Mouse (Mus musculus) bone marrow macrophage, adult 2 months (primary cell): ENCODE data around the gene Immp2l.

Experiments
- CTCF ChIP-seq: IDR thresholded peaks from 2 replicates; pipeline ENCODE4 v1.5.1; 2012; ENCODE audit warnings: low read depth, mild to moderate bottlenecking, low read length, moderate library complexity
- POLR2A ChIP-seq: IDR thresholded peaks from 2 replicates; pipeline ENCODE4 v1.6.1; 2012; ENCODE audit warnings: mild to moderate bottlenecking, low read depth, low read length, borderline replicate concordance

DNA sequence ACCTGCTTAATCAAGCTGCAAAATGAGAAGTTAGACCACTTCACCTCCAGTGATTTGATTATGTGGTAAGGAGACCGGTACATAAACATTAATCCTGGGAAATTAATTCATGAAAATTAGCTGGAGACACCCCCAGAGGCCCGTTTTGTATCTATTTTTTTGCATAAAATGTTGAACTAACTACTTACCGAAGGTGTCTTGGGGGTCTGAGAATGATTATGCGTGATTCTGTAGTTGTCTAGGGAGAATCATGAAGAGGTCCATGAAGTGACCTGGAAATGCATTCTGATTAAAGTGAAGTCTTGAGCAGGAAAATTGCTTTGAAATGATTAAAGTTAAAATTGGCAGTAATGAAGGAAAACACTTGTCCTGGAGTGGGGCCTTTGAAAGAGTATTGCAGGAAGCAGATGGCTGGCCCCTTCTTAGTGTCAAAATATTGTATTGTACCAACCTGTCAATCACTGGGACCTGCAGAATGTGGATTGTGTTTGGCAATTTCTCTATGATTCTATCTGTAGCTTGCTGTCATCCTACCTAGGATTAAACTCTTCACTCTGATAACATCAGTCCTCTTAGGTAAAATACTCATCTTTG is 920.3 kb downstream of the Immp2l start:
- TF ChIP-seq CTCF (no peak), POLR2A (no peak)
